27 mouse cellular contexts compared by ENCODE assay signal in the genomic region with DNA sequence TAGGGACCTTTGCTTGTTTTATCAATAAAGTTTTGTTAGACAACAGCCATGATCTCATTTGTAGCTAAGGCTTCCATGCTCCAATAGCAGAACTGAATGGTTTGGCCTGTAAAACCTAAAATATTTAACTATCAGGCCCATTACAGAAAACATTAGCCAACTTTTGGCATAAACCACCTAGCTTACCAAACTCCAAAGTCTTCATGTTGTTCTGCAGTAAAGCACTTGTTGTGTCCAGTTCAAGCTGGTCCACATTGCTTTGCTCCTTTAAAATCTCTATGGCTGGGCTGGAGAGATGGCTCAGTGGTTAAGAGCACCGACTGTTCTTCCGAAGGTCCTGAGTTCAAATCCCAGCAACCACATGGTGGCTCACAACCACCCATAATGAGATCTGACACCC.
A peak's percentile ranks its signal among the peaks of the same experiment; 100 is the strongest.
DNase-seq lines count a peak whose midpoint lies in the region; ATAC-seq and TF ChIP-seq lines count a peak whose summit lies in the region.
"Had no signal": no experiment of that assay in that cellular context is flagged by ENCODE, and none has a peak within 500 bp of the region (broad histone marks: within the 10 kb centered on the region; RNA-seq: fewer than 3 reads in every experiment).

No protein-coding gene starts in this region.

- H3K9me3 ChIP-seq in kidney, embryonic 16.5 days (ENCODE audit: low read length): no peaks in the 10 kb centered on the region
- H3K9me3 ChIP-seq in liver, postnatal 0 days (ENCODE audit: low read length): no peaks in the 10 kb centered on the region
- no peaks in the 10 kb centered on the region for H3K9me3 ChIP-seq in liver, embryonic 12.5 days (replicated peaks)
- H3K9me3 ChIP-seq: embryonic facial prominence, embryonic 12.5 days; embryonic facial prominence, embryonic 15.5 days; G1E; heart, embryonic 13.5 days had no signal

- no peak for TF ChIP-seq CTCF in liver, postnatal 0 days (IDR thresholded peaks at IDR 0.05; ENCODE audit: low read depth)

- DNase-seq in kidney, adult 11 months: peak; percentile 42
- peak; percentile 77 for DNase-seq in kidney, adult 9 months
- no peak for DNase-seq in kidney, postnatal 10 days
- no peak for DNase-seq in liver, postnatal 0 days
- DNase-seq in natural killer cell, adult 2 months (ENCODE audit: low spot score in 2 of 2): no peak
- DNase-seq: adrenal gland, postnatal 10 days; adrenal gland, postnatal 36 days; B cell, adult 2 months; cerebellum, adult 11 months; cerebellum, adult 2 months; cerebellum, adult 9-11 months; cerebellum, postnatal 25 days; forebrain, postnatal 0 days; gastrocnemius, adult 2 months; gastrocnemius, postnatal 14 days; heart, postnatal 14 days; heart, postnatal 4 days had no signal

- no peaks in the 10 kb centered on the region for H3K27me3 ChIP-seq in kidney, embryonic 16.5 days (ENCODE audit: insufficient read depth, low read length)
- H3K27me3 ChIP-seq in liver, postnatal 0 days (ENCODE audit: insufficient read depth, low read length): no peaks in the 10 kb centered on the region
- no peaks in the 10 kb centered on the region for H3K27me3 ChIP-seq in liver, embryonic 12.5 days (replicated peaks)
- H3K27me3 ChIP-seq: CH12.LX; embryonic facial prominence, embryonic 12.5 days; embryonic facial prominence, embryonic 15.5 days; heart, embryonic 13.5 days; Patski had no signal

- H3K27ac ChIP-seq in kidney, embryonic 16.5 days (ENCODE audit: low read length): no peak overlapping the region
- H3K27ac ChIP-seq in liver, postnatal 0 days (ENCODE audit: low read depth): peak overlapping the region; percentile 82
- no peak overlapping the region for H3K27ac ChIP-seq in liver, embryonic 12.5 days
- H3K27ac ChIP-seq: embryonic facial prominence, embryonic 12.5 days; embryonic facial prominence, embryonic 15.5 days; heart, embryonic 13.5 days; hindbrain, embryonic 14.5 days had no signal

- no peak for TF ChIP-seq EP300 in liver, postnatal 0 days (IDR thresholded peaks at IDR 0.05; ENCODE audit: low read depth)

- 0 out of 2 replicates have a peak, but pooled peaks cover 9% of the 10 kb centered on the region for H3K36me3 ChIP-seq in kidney, embryonic 16.5 days (ENCODE audit: insufficient read depth, low read length)
- peaks cover 20% of the 10 kb centered on the region for H3K36me3 ChIP-seq in liver, postnatal 0 days (replicated peaks; ENCODE audit: insufficient read depth, low read length)
- no peaks in the 10 kb centered on the region; the same call in 1 of the 2 replicates for H3K36me3 ChIP-seq in liver, embryonic 12.5 days
- H3K36me3 ChIP-seq: embryonic facial prominence, embryonic 15.5 days; G1E had no signal

- no peak for ATAC-seq in kidney, embryonic 16.5 days (ENCODE audit: low FRiP score, low TSS enrichment)
- ATAC-seq in liver, postnatal 0 days: no peak
- ATAC-seq in liver, embryonic 12.5 days: no peak
- ATAC-seq: forebrain, embryonic 14.5 days; forebrain, postnatal 0 days; Patski had no signal

- 95% methylated on average over 2 of the region's 2 CpGs for WGBS in kidney, embryonic 16.5 days
- 83% methylated on average over 2 of the region's 2 CpGs for WGBS in liver, postnatal 0 days (ENCODE audit: insufficient replicate concordance)
- 75% methylated on average over 2 of the region's 2 CpGs for WGBS in liver, embryonic 12.5 days (ENCODE audit: insufficient replicate concordance)

- no peak overlapping the region for H3K9ac ChIP-seq in kidney, embryonic 16.5 days (replicated peaks; ENCODE audit: low read length)
- H3K9ac ChIP-seq in liver, postnatal 0 days (replicated peaks): no peak overlapping the region
- H3K9ac ChIP-seq in liver, embryonic 12.5 days: no peak overlapping the region
- H3K9ac ChIP-seq: embryonic facial prominence, embryonic 12.5 days; embryonic facial prominence, embryonic 15.5 days; forebrain, postnatal 0 days; heart, embryonic 13.5 days; hindbrain, embryonic 14.5 days had no signal

- no peak overlapping the region for H3K4me2 ChIP-seq in kidney, embryonic 16.5 days (replicated peaks; ENCODE audit: low read depth, low read length)
- no peak overlapping the region for H3K4me2 ChIP-seq in liver, postnatal 0 days (ENCODE audit: low read depth, low read length)
- H3K4me2 ChIP-seq in liver, embryonic 12.5 days: no peak overlapping the region
- H3K4me2 ChIP-seq: embryonic facial prominence, embryonic 12.5 days; embryonic facial prominence, embryonic 15.5 days; heart, embryonic 13.5 days; hindbrain, embryonic 14.5 days had no signal

- no peaks in the 10 kb centered on the region for H3K4me1 ChIP-seq in kidney, embryonic 16.5 days (ENCODE audit: insufficient read depth, low read length)
- H3K4me1 ChIP-seq in liver, postnatal 0 days (ENCODE audit: insufficient read depth): peaks cover 9% of the 10 kb centered on the region
- 0 out of 2 replicates have a peak, but pooled peaks cover 6% of the 10 kb centered on the region for H3K4me1 ChIP-seq in liver, embryonic 12.5 days
- H3K4me1 ChIP-seq: embryonic facial prominence, embryonic 12.5 days; embryonic facial prominence, embryonic 15.5 days; heart, embryonic 13.5 days had no signal

- H3K4me3 ChIP-seq in kidney, embryonic 16.5 days (ENCODE audit: low read length): no peak overlapping the region
- no peak overlapping the region for H3K4me3 ChIP-seq in liver, postnatal 0 days (ENCODE audit: low read depth, low read length)
- H3K4me3 ChIP-seq in liver, embryonic 12.5 days: no peak overlapping the region
- H3K4me3 ChIP-seq: embryonic facial prominence, embryonic 12.5 days; embryonic facial prominence, embryonic 15.5 days; gastrocnemius, adult 2 months; heart, embryonic 13.5 days had no signal

Comparison
In these comparisons a context has a peak if more than half of its experiments do, and no peak if none do; other contexts are left out.
1. DNase-seq: peak in kidney, adult 11 months (single experiment) and kidney, adult 9 months (single experiment); none in kidney, postnatal 10 days (single experiment), liver, postnatal 0 days (single experiment) and natural killer cell, adult 2 months (0 of 2).